Mouse (Mus musculus) forebrain, postnatal 0 days (tissue): ENCODE results near the gene Emg1. TPM values are rescaled to one million over a fixed set of nuclear protein-coding genes. Genes with fewer than 3 reads are reported as not detected.

Source experiments
- ATAC-seq: fragments of 200-750 bp; cut with Nextera tagmentation; 2 replicates; pipeline ENCODE4 v1.8.0; 2017; ENCODE audit warnings: mild to moderate bottlenecking, moderate library complexity
- DNase-seq: peaks from one replicate; pipeline ENCODE4 v3.0.0-alpha.2; 2015
- H3K27ac ChIP-seq: fragments of 300-500 bp; sonication (generic); 2 replicates; pipeline ENCODE4 v1.5.1; 2014; ENCODE audit warnings: low read depth, mild to moderate bottlenecking, antibody characterized with exemption, low read length, moderate library complexity, mixed read lengths
- H3K27me3 ChIP-seq: fragments of 300-500 bp; sonication (generic); 2 replicates; pipeline ENCODE4 v1.6.1; 2014; ENCODE audit warnings: mild to moderate bottlenecking, low read length, mixed read lengths; ENCODE audit not compliant: insufficient read depth
- H3K36me3 ChIP-seq: fragments of 300-500 bp; sonication (generic); 2 replicates; pipeline ENCODE4 v1.6.1; 2014; ENCODE audit warnings: mild to moderate bottlenecking, moderate library complexity; ENCODE audit not compliant: insufficient read depth
- H3K4me1 ChIP-seq: fragments of 300-500 bp; sonication (generic); 2 replicates; pipeline ENCODE4 v1.6.1; 2014; ENCODE audit warnings: antibody characterized with exemption; ENCODE audit not compliant: insufficient read depth
- H3K4me2 ChIP-seq: fragments of 300-500 bp; sonication (generic); 2 replicates; pipeline ENCODE4 v1.6.1; 2014; ENCODE audit warnings: low read depth, mild to moderate bottlenecking, moderate library complexity
- H3K4me3 ChIP-seq: fragments of 300-500 bp; sonication (generic); 2 replicates; pipeline ENCODE4 v1.5.1; 2014; ENCODE audit warnings: low read depth, low read length, mixed read lengths
- H3K9ac ChIP-seq: fragments of 300-500 bp; sonication (generic); 2 replicates; pipeline ENCODE4 v1.6.1; 2014; ENCODE audit warnings: mild to moderate bottlenecking
- H3K9me3 ChIP-seq: fragments of 300-500 bp; sonication (generic); 2 replicates; pipeline ENCODE4 v1.6.1; 2016; ENCODE audit warnings: low read length
- CTCF ChIP-seq: sonication (generic); IDR thresholded peaks from 2 replicates; pipeline ENCODE4 v1.5.1; 2016; ENCODE audit warnings: antibody characterized with exemption, control low read depth, low read depth
- WGBS: fragments of 180-500 bp; shearing (Covaris S2); extraction: QIAGEN DNeasy Blood & Tissue Kit; methylation state at CpG from one replicate; pipeline ENCODE4 v1.1.7; 2014; 5-methylcytosine and 5-hydroxymethylcytosine counted together
- polyA plus RNA-seq: library from polyadenylated mRNA; unstranded; fragments of >200 nt; fragmentation: Nextera tagmentation; extraction: Ambion mirVana; gene quantifications from 2 replicates; pipeline ENCODE4 v1.2.1, GENCODE M21; 2015
- total RNA-seq: library from RNA; depleted of rRNA; stranded (reverse); fragments of >200 nt; gene quantifications from 2 replicates; pipeline ENCODE4 v1.2.3, GENCODE M21; 2014; rRNA removed

Emg1 gene
- total RNA-seq, result 105 TPM in 2 replicates
- polyA plus RNA-seq, result 96.2 and 116 TPM in 2 replicates

GRCm38 (mm10) chr6:124711824-124712782 is at the start of gene Emg1, which contains the start of gene Phb2:
Gene Emg1, minus strand, starts transcription at chr6:124712178.
Gene Phb2, plus strand, starts transcription at chr6:124712336.
- peak within 1 kb of the TSS; percentile 89 for H3K9ac ChIP-seq
- no peaks in the 10 kb centered on the region for H3K9me3 ChIP-seq
- peak within 1 kb of the TSS; percentile 83 for H3K27ac ChIP-seq
- under 1% methylated on average over 73 of the region's 76 CpGs for WGBS
- DNase-seq (peak; percentile 98), ATAC-seq (peak; percentile 98)
- H3K27me3 ChIP-seq, result no peaks in the 10 kb centered on the region
- peak within 1 kb of the TSS; percentile 78 for H3K4me3 ChIP-seq
- H3K4me2 ChIP-seq, result peak within 1 kb of the TSS; percentile 68
- H3K4me1 ChIP-seq, result peaks cover 26% of the 10 kb centered on the region
- H3K36me3 ChIP-seq, result peaks cover 34% of the 10 kb centered on the region
- TF ChIP-seq CTCF, result peak; percentile 25

DNA sequence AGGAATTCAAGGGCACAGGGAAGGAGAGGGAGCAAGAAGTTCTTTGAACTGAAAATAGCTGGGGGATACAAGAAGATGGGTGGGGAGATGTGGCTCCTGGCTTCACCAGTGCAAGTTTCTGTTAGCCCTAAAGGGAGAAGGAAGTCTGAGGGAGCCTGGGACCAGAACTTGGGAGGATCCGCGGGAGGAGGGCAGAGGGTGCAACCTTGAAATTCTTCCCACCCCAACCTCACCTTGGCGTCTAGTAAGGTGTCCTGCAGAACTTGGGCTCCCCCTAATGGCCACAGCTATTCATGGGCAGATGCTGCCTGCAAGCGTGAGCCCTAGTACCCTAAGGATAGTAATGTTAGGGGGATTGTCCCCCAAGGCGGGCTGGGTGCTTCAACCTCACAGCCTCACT is 47.3 kb upstream of the Emg1 start:
- H3K27ac ChIP-seq, result 0 out of 2 replicates have a peak overlapping the region, but pooled peaks have one; percentile 57
- TF ChIP-seq CTCF, result peak; percentile 79
- H3K4me3 ChIP-seq, result no peak overlapping the region
- H3K4me2 ChIP-seq, result no peak overlapping the region
- H3K4me1 ChIP-seq, result peaks cover 11% of the 10 kb centered on the region
- DNase-seq (peak; percentile 69), ATAC-seq (no peak)
- no peaks in the 10 kb centered on the region for H3K9me3 ChIP-seq
- H3K27me3 ChIP-seq, result no peaks in the 10 kb centered on the region
- WGBS, result under 1% methylated on average over 5 of the region's 5 CpGs
- no peak overlapping the region for H3K9ac ChIP-seq
- H3K36me3 ChIP-seq, result peaks cover 5% of the 10 kb centered on the region; the same call in 1 of the 2 replicates

DNA sequence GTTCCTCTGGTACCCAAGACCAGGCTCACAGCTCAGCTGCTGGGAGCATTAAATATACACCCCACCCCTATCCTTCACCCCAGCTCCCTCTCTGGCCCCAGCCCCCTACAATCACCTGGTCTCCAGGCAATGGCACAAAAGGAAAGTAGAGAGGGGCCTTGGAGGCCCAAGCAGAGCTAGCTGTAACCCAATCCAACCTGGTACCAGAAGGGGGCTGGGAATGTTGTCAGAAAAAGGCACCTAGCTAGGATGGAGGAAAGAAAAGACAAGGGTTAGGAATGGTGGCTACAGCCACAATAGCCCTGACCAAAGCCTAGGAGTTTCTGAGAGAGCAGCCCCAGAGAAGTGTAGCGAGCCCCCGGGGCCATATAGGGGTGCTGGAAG is 46.9 kb upstream of the Emg1 start:
- DNase-seq, result no peak
- Histone ChIP-seq H3K9ac (no peak overlapping the region), H3K27ac (peak overlapping the region; percentile 57), H3K27me3 (no peaks in the 10 kb centered on the region), H3K4me1 (peaks cover 13% of the 10 kb centered on the region), H3K9me3 (no peaks in the 10 kb centered on the region), H3K4me3 (no peak overlapping the region), H3K4me2 (no peak overlapping the region), H3K36me3 (peaks cover 5% of the 10 kb centered on the region; the same call in 1 of the 2 replicates)
- no peak for ATAC-seq
- 47% methylated on average over 2 of the region's 2 CpGs for WGBS
- TF ChIP-seq CTCF, result no peak

DNA sequence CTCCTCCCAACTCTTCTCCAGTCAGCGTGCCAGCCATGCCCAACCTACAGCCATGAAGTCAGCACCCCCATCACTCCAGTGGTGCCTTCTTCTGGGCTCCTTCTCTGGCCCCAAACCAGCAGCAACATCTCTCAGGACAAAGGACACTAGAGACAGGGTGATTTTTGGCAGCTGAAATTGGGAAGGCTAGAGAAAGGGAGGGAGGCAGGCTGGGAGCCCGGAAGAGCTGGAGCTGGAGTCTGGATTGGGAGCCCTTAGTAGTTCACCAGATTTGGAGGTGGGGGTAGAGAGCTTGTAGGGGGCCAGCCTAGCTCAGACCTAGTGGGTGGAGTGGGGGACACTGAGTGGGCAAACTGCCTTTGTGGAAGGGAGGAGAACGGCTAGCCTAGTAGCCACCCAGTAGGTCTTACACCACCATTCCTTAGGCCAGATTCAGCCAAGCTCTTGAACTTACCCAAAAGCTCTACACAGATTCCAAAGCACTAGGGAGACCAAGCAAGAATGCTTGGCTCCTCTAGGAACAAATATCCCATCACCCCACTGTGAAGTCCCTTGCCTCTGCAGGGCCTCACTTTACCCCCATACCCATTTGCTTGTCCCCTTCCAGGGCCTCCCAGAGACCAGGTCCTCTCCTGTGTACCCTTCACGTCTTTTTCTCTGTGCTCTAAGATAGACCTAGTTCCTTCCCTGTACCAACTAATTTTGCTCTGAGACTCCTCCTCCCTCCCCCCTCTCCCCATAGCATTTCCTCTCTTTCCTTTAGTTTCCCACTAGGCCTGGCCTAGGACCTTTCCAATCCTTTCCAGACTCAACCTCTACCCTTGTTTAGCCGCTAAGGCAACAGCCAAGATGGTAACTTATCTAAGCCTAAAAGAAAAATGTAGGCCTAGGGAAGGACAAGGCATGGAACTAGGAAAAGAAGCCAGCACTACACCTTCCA is 46.2 kb upstream of the Emg1 start:
- H3K9ac ChIP-seq, result no peak overlapping the region
- ATAC-seq, result peak; percentile 23

GRCm38 (mm10) chr6:124757351-124757880 is 45.4 kb upstream of the Emg1 start:
- no peak for TF ChIP-seq CTCF
- peak overlapping the region; percentile 93 for H3K9ac ChIP-seq
- DNase-seq (peak; percentile 9), ATAC-seq (no peak)
- H3K36me3 ChIP-seq, result no peaks in the 10 kb centered on the region; the same call in 1 of the 2 replicates
- H3K4me3 ChIP-seq, result peak overlapping the region; percentile 98
- no peaks in the 10 kb centered on the region for H3K9me3 ChIP-seq
- peak overlapping the region; percentile 62 for H3K4me2 ChIP-seq
- 2% methylated on average over 5 of the region's 5 CpGs for WGBS
- H3K4me1 ChIP-seq, result peaks cover 13% of the 10 kb centered on the region
- H3K27ac ChIP-seq, result peak overlapping the region; percentile 97
- H3K27me3 ChIP-seq, result no peaks in the 10 kb centered on the region

More for the DNA sequence above, 46.2 kb upstream of the Emg1 start:
- Histone ChIP-seq H3K27me3 (no peaks in the 10 kb centered on the region), H3K9me3 (no peaks in the 10 kb centered on the region), H3K4me3 (peak overlapping the region; percentile 98), H3K4me2 (peak overlapping the region; percentile 62), H3K27ac (peak overlapping the region; percentile 57), H3K4me1 (peaks cover 13% of the 10 kb centered on the region), H3K36me3 (peaks cover 5% of the 10 kb centered on the region; the same call in 1 of the 2 replicates)
- DNase-seq, result peak; percentile 70
- no peak for TF ChIP-seq CTCF
- WGBS, result 24% methylated on average over 5 of the region's 5 CpGs

GRCm38 (mm10) chr6:124756652-124757350 is 44.8 kb upstream of the Emg1 start:
- peak; percentile 76 for ATAC-seq
- peak overlapping the region; percentile 97 for H3K27ac ChIP-seq
- peaks cover 13% of the 10 kb centered on the region for H3K4me1 ChIP-seq

More at GRCm38 (mm10) chr6:124756652-124757350, 44.8 kb upstream of the Emg1 start:
- Histone ChIP-seq H3K4me3 (peak overlapping the region; percentile 98), H3K4me2 (peak overlapping the region; percentile 62), H3K36me3 (no peaks in the 10 kb centered on the region; the same call in 1 of the 2 replicates), H3K9ac (peak overlapping the region; percentile 93), H3K27me3 (no peaks in the 10 kb centered on the region), H3K9me3 (no peaks in the 10 kb centered on the region)
- TF ChIP-seq CTCF, result 0 out of 2 replicates have a peak, but pooled peaks have one; percentile 3
- DNase-seq, result peak; percentile 82
- WGBS, result under 1% methylated on average over 49 of the region's 54 CpGs
